Mouse (Mus musculus): ENCODE data around the gene Prkar1a. TPM values are rescaled to one million over a fixed set of nuclear protein-coding genes. Genes with fewer than 3 reads are reported as not detected.

The Prkar1a gene
- total RNA-seq, 2 experiments from 2014 or later, result 618 to 657 TPM

- no peak for DNase-seq (ENCODE audit: low spot score in 2 of 2)
Measured at GRCm38 (mm10) chr11:109672021-109672324, 22.8 kb downstream of the Prkar1a start.

- no peak for DNase-seq (ENCODE audit: low spot score in 2 of 2)
Measured at GRCm38 (mm10) chr11:109672396-109672795, 23.2 kb downstream of the Prkar1a start.

- DNase-seq (ENCODE audit: low spot score in 2 of 2), result no peak
Measured at GRCm38 (mm10) chr11:109672881-109673739, 23.9 kb downstream of the Prkar1a start.

GRCm38 (mm10) chr11:109673741-109674140, 24.5 kb downstream of the Prkar1a start:
- no peak for DNase-seq (ENCODE audit: low spot score in 2 of 2)

- DNase-seq (ENCODE audit: low spot score in 2 of 2), result no peak
Measured at GRCm38 (mm10) chr11:109674542-109674941, 25.3 kb downstream of the Prkar1a start.

GRCm38 (mm10) chr11:109675208-109675607, 26.0 kb downstream of the Prkar1a start:
- no peak for DNase-seq (ENCODE audit: low spot score in 2 of 2)

GRCm38 (mm10) chr11:109675771-109676170, 26.6 kb downstream of the Prkar1a start:
- no peak for DNase-seq (ENCODE audit: low spot score in 2 of 2)

GRCm38 (mm10) chr11:109676621-109677373, 27.6 kb downstream of the Prkar1a start:
- DNase-seq (ENCODE audit: low spot score in 2 of 2), result no peak

- no peak for DNase-seq (ENCODE audit: low spot score in 2 of 2)
Measured at GRCm38 (mm10) chr11:109678291-109678690, 29.1 kb downstream of the Prkar1a start.

- no peak for DNase-seq (ENCODE audit: low spot score in 2 of 2)
Measured at GRCm38 (mm10) chr11:109680934-109681333, 31.7 kb downstream of the Prkar1a start.

GRCm38 (mm10) chr11:109681556-109681955, 32.4 kb downstream of the Prkar1a start:
- DNase-seq (ENCODE audit: low spot score in 2 of 2), result no peak

GRCm38 (mm10) chr11:109682221-109682620, 33.0 kb downstream of the Prkar1a start:
- no peak for DNase-seq (ENCODE audit: low spot score in 2 of 2)

- no peak for DNase-seq (ENCODE audit: low spot score in 2 of 2)
Measured at GRCm38 (mm10) chr11:109689539-109689938, 40.3 kb downstream of the Prkar1a start.

- no peak for DNase-seq (ENCODE audit: low spot score in 2 of 2)
Measured at GRCm38 (mm10) chr11:109692737-109693136, 43.5 kb downstream of the Prkar1a start.

GRCm38 (mm10) chr11:109696519-109696918, 47.3 kb downstream of the Prkar1a start:
- DNase-seq (ENCODE audit: low spot score in 2 of 2), result no peak

- DNase-seq (ENCODE audit: low spot score in 2 of 2), result no peak
Measured at GRCm38 (mm10) chr11:109697089-109697643, 48.0 kb downstream of the Prkar1a start.

- DNase-seq (ENCODE audit: low spot score in 2 of 2), result no peak
Measured at GRCm38 (mm10) chr11:109698740-109699139, 49.5 kb downstream of the Prkar1a start.

GRCm38 (mm10) chr11:109699784-109700183, 50.6 kb downstream of the Prkar1a start:
- no peak for DNase-seq (ENCODE audit: low spot score in 2 of 2)

GRCm38 (mm10) chr11:109700761-109701160, 51.6 kb downstream of the Prkar1a start:
- DNase-seq (ENCODE audit: low spot score in 2 of 2), result no peak

- no peak for DNase-seq (ENCODE audit: low spot score in 2 of 2)
Measured at GRCm38 (mm10) chr11:109702031-109702815, 53.0 kb downstream of the Prkar1a start.

- no peak for DNase-seq (ENCODE audit: low spot score in 2 of 2)
Measured at GRCm38 (mm10) chr11:109703845-109704244, 54.6 kb downstream of the Prkar1a start.
